Mouse (Mus musculus) retina, embryonic 14.5 days (tissue): ENCODE data around the gene Icam4.
A peak's percentile ranks its signal among the peaks of the same experiment; 100 is the strongest.

ENCODE experiments used
- DNase-seq: peaks from one replicate; pipeline ENCODE4 v3.0.0-alpha.2; 2015; ENCODE audit warnings: low spot score

Icam4 gene

DNA sequence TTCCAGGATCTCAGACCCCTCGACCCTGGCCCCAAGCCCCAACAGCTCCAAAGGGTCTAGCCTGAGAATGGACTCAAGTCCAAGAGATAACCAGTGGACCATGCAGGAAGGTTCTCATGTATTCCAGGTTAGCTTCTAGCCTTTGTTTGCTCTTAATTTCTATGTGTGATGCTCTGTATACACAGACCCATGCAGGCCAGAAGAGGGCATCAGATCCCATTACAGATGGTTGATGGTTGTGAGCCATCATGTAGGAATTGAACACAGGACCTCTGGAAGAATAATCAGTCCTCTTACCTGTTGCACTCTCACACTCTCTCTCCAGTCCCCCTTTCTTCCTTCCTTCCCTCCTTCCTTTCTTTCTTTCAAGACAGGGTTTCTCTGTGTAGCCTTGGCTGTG lies 16.8 kb upstream of the Icam4 start:
- DNase-seq: no peak

DNA sequence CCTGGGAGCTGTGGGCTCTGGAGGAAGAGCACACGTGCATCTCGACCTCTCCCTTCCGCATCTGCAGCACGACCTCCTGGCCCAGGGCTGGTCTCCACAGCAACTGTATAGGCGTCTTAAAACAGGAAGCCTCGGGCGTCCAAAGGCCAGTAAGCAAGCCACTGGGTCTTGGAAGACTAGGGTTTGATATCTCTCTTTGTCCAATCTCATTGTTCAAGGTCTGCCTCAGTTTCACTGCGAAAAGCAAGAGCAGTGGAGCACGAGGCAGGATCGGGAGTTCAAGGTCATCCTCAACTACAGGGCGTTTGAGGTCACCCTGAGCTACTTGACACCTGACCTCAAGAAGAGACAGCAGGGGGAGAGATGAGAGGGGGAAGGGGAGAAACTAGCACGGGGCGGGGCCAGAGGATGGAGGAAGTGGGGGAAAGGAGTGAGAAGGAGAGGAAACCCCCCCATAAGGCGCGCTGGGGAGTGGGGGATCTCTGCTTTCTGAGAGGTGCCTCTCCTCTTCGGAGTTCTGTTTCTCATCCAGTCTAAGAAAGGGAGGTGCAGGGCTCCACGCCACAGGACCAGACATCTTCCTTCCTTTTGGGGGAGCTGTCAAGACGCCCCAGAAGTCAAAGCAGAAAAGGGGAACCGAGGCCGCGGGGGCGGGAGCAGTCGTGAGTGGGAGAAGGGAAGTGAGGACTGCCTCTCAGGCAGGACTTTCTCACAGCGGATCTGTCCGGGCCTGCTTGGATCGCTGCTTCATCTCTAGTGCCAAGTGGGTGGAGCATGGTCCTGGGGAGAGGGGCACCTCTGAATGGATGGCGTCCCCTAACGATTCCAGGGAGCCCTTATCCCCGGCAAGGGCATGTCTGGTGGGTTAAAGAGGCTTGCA lies 14.2 kb upstream of the Icam4 start:
- DNase-seq: no peak

DNA sequence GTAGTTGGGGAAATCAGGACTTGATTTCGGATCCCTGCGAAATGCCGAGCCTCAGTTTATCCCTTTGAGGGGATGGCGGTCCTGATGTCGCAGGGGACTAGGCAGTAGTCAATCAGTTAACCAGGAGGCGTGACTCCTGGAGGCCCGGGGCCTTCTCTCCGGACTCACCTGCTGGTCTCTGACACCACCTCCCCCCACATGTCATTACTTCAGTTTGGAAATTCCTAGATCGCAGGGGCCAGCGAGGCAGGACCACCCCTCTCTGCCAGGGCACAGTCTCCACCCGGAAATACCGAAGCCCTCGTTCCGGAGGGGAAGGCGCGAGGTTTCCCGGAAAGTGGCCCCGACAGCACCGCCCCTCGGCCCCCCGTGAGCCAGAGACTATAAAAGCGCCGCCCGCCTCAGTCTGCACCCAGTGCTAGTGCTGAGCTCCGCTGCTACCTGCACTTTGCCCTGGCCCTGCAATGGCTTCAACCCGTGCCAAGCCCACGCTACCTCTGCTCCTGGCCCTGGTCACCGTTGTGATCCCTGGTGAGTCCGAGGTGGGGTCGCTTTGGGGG lies 13.5 kb upstream of the Icam4 start, which contains the start of gene Icam1:
Icam1 (plus strand) TSS at position 415 of the 560 bp plus-strand sequence.
- no peak for DNase-seq

GRCm38 (mm10) chr9:21016331-21017176 lies 12.6 kb upstream of the Icam4 start:
- no peak for DNase-seq

DNA sequence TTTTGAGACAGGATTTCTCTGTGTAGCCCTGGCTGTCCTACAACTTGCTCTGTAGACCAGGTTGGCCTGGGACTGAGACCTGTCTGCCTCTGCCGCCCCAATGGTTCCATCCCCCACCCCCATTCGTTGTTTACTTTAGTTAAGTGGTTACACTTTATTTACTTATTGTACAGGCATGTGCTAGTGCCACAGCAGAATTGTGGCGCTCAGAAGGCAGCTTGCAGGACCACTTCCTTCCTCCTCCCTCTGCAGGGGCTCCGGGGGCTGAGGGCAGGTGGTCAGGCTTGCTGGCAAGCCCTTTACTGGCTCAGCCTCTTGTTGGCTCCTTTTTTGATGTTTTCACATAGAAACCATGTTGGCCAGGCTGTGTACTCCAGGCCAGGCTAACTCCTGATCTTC lies 12.0 kb upstream of the Icam4 start:
- DNase-seq: no peak

GRCm38 (mm10) chr9:21018600-21018999 lies 10.6 kb upstream of the Icam4 start:
- DNase-seq: no peak

- DNase-seq: no peak
Observed at GRCm38 (mm10) chr9:21021363-21021762, 7.8 kb upstream of the Icam4 start.

GRCm38 (mm10) chr9:21022288-21022687 lies 6.9 kb upstream of the Icam4 start:
- DNase-seq: no peak

DNA sequence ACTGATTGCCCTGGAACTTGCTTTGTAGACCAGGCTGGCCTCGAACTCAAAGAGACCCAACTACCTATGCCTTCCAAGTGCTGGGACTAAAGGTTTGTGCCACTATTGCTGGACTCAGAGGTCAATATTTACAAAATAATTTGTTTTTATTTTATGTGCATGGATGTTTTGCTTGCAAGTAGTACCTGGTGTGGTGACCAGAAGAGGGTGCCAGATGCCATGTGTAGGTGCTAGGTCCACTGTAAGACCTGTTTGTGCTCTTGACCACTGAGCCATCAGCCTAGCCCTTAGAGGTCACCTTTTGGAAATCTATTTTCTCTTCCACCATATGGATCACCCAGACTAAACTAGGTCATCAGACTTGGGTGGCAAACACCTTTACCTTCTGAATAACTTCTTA lies 6.4 kb upstream of the Icam4 start:
- no peak for DNase-seq

DNA sequence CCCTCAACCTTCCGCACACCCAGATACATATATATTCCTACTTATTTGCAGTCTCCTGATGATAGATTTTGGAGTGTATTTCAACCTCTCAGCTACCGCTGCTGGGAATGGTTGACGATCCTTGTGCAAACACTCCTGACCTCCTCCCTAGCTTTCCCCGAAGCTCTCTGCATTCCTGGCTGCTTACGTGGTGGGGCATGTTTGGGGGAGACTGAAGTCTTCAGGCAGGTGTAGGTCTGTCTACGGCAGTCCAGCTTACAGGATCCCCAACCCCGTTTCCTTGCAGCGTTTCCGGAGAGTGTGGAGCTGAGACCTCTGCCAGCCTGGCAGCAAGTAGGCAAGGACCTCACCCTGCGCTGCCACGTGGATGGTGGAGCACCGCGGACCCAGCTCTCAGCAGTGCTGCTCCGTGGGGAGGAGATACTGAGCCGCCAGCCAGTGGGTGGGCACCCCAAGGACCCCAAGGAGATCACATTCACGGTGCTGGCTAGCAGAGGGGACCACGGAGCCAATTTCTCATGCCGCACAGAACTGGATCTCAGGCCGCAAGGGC lies 3.8 kb upstream of the Icam4 start:
- no peak for DNase-seq

- no peak for DNase-seq
Observed at GRCm38 (mm10) chr9:21026849-21027248, 2.3 kb upstream of the Icam4 start.

- DNase-seq: peak; percentile 27
Observed at GRCm38 (mm10) chr9:21027774-21028290, 1.3 kb upstream of the Icam4 start.

DNA sequence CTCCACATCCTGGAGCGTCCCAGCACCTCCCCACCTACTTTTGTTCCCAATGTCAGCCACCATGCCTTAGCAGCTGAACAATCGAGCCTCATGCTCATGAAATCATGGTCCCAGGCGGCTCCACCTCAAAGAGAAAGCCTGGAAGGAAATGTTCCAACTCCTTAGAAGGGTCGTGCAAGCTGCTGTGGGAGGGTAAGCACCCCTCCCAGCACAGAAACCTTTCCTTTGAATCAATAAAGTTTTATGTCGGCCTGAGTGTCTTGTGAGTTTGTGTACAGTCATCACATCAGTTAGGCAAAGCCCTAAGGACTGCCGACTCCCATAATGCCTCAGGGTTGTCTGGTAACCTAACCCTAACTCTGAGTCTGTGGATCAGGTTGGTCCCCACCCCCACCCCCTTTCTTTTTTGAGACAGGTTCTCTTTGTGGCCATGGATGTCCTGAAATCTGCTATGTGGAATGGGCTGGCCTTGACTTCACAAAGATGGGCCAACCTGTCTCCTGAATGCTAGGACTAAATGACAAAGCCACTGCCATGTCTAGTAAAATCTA lies 538 bp upstream of the Icam4 start:
- DNase-seq: no peak

DNA sequence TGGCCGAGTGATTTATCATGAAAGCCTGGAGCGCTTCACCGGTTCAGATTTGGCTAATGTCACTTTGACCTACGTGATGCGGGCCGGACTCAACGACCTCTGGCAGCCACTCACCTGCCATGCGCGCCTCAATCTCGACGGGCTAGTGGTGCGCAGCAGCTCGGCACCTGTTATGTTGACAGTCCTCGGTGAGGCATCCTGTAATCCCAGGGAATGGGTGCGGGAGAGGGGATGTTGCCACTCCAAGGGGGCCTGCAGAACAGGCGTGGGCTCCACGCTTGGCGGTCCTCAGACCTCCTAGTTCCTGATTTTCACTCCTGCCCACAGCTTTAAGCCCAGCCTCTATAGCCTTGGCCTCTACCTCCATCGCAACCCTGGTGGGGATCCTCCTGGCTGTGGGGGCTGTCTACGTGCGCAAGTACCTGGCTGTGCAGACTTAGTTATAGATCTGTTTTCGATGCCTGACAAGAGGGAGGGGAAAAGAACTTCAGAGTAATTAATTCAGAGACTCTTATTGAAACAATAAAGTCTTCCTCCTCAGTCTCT lies 955 bp downstream of the Icam4 start:
- DNase-seq: no peak

GRCm38 (mm10) chr9:21030781-21031250 lies 1.6 kb downstream of the Icam4 start:
- DNase-seq: peak; percentile 91

GRCm38 (mm10) chr9:21031251-21031895 lies 2.2 kb downstream of the Icam4 start:
- peak; percentile 61 for DNase-seq

DNA sequence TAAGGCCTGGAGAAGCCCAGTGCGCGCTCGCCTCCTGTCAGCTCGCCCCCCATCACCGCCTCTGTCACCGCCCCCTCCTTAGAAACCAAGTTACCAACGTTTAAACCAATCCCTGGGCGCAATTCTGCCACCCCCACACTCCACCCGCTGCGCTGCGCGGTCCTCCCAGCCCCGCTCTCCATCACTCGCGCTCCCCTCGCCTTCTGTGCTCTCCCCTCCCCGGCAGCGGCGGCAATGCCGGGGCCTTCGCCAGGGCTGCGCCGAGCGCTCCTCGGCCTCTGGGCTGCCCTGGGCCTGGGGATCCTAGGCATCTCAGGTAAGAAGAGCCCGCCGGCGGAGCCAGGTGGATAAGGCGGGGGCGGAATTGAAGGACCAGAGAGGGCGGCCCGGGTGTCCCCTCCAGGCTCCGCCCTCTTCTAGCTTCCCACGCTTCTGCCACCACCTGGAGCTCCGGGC lies 2.8 kb downstream of the Icam4 start, which contains the start of gene Icam5:
Icam5 (plus strand) TSS at position 178 of the 456 bp plus-strand sequence.
- peak; percentile 29 for DNase-seq

- no peak for DNase-seq
Observed at GRCm38 (mm10) chr9:21032491-21032890, 3.3 kb downstream of the Icam4 start.

DNA sequence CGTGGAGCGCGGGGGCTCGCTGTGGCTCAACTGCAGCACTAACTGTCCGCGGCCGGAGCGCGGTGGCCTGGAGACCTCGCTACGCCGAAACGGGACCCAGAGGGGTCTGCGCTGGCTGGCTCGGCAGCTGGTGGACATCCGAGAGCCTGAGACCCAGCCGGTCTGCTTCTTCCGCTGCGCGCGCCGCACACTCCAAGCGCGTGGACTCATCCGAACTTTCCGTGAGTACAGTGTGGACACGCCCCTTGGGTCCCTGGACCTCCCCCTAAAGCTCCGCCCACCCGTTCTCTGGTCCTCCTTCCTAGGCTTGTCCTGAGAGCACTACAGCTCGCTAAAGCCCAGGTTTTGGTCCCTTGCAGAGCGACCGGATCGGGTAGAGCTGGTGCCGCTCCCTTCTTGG lies 4.0 kb downstream of the Icam4 start:
- peak; percentile 87 for DNase-seq

GRCm38 (mm10) chr9:21034481-21035085 lies 5.4 kb downstream of the Icam4 start:
- DNase-seq: peak; percentile 52
